Mouse (Mus musculus): ENCODE data around the gene G6pc3. TPM values are rescaled to one million over a fixed set of nuclear protein-coding genes. Genes with fewer than 3 reads are reported as not detected.

G6pc3 gene
- polyA plus RNA-seq, 1 experiment from 2014 or later: 28.6 TPM

DNA sequence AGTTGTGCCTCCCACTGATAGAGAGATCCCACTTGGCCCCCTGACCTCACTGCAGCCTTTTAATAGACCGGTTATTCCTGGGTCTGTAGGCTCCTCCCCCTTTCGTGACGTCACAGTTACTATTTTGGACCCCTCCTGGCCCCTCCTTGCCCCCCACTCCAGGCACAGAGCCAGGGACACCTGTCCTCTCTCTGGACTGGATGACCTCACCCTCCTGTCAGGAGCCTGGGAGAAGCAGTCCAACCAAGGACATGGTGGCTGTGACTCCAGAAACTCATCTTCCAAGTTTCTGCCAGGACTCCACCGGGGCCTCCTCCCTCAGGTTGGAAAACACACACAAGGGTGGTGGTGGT is 30.6 kb downstream of the G6pc3 start:
- Histone ChIP-seq H3K9ac (ENCODE audit: low read length) (no peak overlapping the region), H3K36me3 (ENCODE audit: control insufficient read depth, insufficient read depth, low read length) (0 out of 2 replicates have a peak, but pooled peaks cover 2% of the 10 kb centered on the region), H3K27ac (ENCODE audit: low read length) (no peak overlapping the region), H3K27me3 (ENCODE audit: control insufficient read depth, insufficient read depth, low read depth, low read length) (no peaks in the 10 kb centered on the region), H3K4me2 (ENCODE audit: low read depth, low read length) (no peak overlapping the region), H3K4me1 (replicated peaks; ENCODE audit: control insufficient read depth, insufficient read depth, low read length) (peaks cover 76% of the 10 kb centered on the region), H3K4me3 (ENCODE audit: low read length) (no peak overlapping the region), H3K9me3 (ENCODE audit: control insufficient read depth, low read length) (no peaks in the 10 kb centered on the region)
- WGBS: 35% methylated on average over 4 of the region's 4 CpGs
- no peak for ATAC-seq (ENCODE audit: low read depth)

DNA sequence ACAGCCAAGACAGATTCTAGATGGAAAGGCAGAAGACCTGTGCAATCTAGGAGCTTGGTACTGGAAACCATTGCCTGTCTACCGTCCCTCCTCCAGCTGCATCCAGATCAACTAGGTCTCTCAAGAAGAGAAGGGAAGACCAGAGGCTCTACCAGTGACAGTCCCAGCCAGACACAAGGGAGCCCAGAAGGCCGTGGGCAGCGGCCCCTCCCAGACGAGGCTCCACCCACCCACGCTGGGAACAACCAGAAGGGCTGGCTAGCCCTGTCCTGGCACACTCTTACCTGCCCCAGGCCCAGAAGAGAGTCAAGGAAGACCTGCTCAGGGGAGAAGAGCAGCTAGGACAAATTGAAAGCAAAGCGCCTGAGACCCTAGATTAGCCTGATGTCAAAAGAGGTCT is 31.0 kb downstream of the G6pc3 start:
- ATAC-seq (ENCODE audit: low read depth): no peak
- Histone ChIP-seq H3K4me3 (ENCODE audit: low read length) (no peak overlapping the region), H3K27ac (ENCODE audit: low read length) (no peak overlapping the region), H3K4me1 (replicated peaks; ENCODE audit: control insufficient read depth, insufficient read depth, low read length) (peaks cover 76% of the 10 kb centered on the region), H3K4me2 (ENCODE audit: low read depth, low read length) (no peak overlapping the region), H3K9ac (ENCODE audit: low read length) (no peak overlapping the region), H3K36me3 (ENCODE audit: control insufficient read depth, insufficient read depth, low read length) (0 out of 2 replicates have a peak, but pooled peaks cover 2% of the 10 kb centered on the region), H3K9me3 (ENCODE audit: control insufficient read depth, low read length) (no peaks in the 10 kb centered on the region), H3K27me3 (ENCODE audit: control insufficient read depth, insufficient read depth, low read depth, low read length) (no peaks in the 10 kb centered on the region)
- 49% methylated on average over 6 of the region's 6 CpGs for WGBS

DNA sequence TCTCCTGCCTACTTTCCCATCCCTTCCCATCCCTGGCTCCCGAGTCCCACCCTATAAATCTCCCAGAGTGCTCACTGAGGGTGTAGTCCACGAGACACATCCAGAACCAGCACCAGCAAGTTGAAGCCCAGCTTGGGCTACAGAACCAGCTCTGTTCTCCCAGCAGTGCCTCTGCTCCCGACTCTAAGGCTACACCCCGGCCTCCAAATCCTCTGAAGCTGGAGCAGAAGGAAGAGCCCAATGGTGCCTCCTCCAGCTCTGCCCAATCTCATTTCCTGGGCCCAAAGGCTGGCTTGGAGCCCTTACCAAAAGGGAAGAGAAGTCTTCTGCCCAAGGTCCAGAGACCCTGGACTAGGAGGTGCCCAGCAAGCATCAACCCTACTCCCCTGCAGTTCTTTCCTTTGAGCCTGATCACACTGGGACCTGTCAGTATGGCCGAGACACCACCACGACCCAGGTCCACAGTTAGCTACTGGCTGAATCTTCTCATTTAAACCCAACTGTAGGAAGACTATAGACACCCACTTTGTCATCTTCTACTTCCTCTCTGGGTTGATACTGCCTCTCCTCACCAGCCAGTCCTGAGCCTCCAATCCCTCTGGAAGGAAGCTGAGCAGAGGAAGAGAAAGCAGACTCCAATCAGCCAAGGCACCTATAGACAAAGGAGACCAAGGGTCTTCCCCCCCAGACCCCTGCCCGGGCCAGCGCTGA is 32.0 kb downstream of the G6pc3 start:
- no peak overlapping the region for H3K27ac ChIP-seq (ENCODE audit: low read length)
- H3K4me3 ChIP-seq (ENCODE audit: low read length): no peak overlapping the region
- H3K4me2 ChIP-seq (ENCODE audit: low read depth, low read length): no peak overlapping the region
- 80% methylated on average over 8 of the region's 8 CpGs for WGBS
- no peaks in the 10 kb centered on the region for H3K9me3 ChIP-seq (ENCODE audit: control insufficient read depth, low read length)
- 0 out of 2 replicates have a peak, but pooled peaks cover 2% of the 10 kb centered on the region for H3K36me3 ChIP-seq (ENCODE audit: control insufficient read depth, insufficient read depth, low read length)
- H3K27me3 ChIP-seq (ENCODE audit: control insufficient read depth, insufficient read depth, low read depth, low read length): no peaks in the 10 kb centered on the region
- H3K9ac ChIP-seq (ENCODE audit: low read length): peak overlapping the region; percentile 14; the same call in 1 of the 2 replicates
- no peak for ATAC-seq (ENCODE audit: low read depth)
- peaks cover 76% of the 10 kb centered on the region for H3K4me1 ChIP-seq (replicated peaks; ENCODE audit: control insufficient read depth, insufficient read depth, low read length)

- H3K4me1 ChIP-seq (replicated peaks; ENCODE audit: control insufficient read depth, insufficient read depth, low read length): peaks cover 77% of the 10 kb centered on the region
Observed at GRCm38 (mm10) chr11:102221954-102222351, 32.5 kb downstream of the G6pc3 start.

GRCm38 (mm10) chr11:102223166-102223565 is 33.7 kb downstream of the G6pc3 start:
- Histone ChIP-seq H3K4me2 (ENCODE audit: low read depth, low read length) (no peak overlapping the region), H3K9ac (ENCODE audit: low read length) (no peak overlapping the region), H3K4me3 (ENCODE audit: low read length) (no peak overlapping the region), H3K27ac (ENCODE audit: low read length) (no peak overlapping the region), H3K4me1 (replicated peaks; ENCODE audit: control insufficient read depth, insufficient read depth, low read length) (peaks cover 77% of the 10 kb centered on the region), H3K27me3 (ENCODE audit: control insufficient read depth, insufficient read depth, low read depth, low read length) (no peaks in the 10 kb centered on the region), H3K9me3 (ENCODE audit: control insufficient read depth, low read length) (no peaks in the 10 kb centered on the region), H3K36me3 (ENCODE audit: control insufficient read depth, insufficient read depth, low read length) (0 out of 2 replicates have a peak, but pooled peaks cover 2% of the 10 kb centered on the region)
- ATAC-seq (ENCODE audit: low read depth): no peak
- WGBS: 35% methylated on average over 6 of the region's 6 CpGs

More at GRCm38 (mm10) chr11:102221954-102222351, 32.5 kb downstream of the G6pc3 start:
- Histone ChIP-seq H3K27me3 (ENCODE audit: control insufficient read depth, insufficient read depth, low read depth, low read length) (no peaks in the 10 kb centered on the region), H3K4me2 (ENCODE audit: low read depth, low read length) (no peak overlapping the region), H3K27ac (ENCODE audit: low read length) (no peak overlapping the region), H3K4me3 (ENCODE audit: low read length) (no peak overlapping the region), H3K9me3 (ENCODE audit: control insufficient read depth, low read length) (no peaks in the 10 kb centered on the region), H3K9ac (ENCODE audit: low read length) (peak overlapping the region; percentile 14; the same call in 1 of the 2 replicates), H3K36me3 (ENCODE audit: control insufficient read depth, insufficient read depth, low read length) (0 out of 2 replicates have a peak, but pooled peaks cover 2% of the 10 kb centered on the region)
- no peak for ATAC-seq (ENCODE audit: low read depth)
- 51% methylated on average over 8 of the region's 8 CpGs for WGBS

DNA sequence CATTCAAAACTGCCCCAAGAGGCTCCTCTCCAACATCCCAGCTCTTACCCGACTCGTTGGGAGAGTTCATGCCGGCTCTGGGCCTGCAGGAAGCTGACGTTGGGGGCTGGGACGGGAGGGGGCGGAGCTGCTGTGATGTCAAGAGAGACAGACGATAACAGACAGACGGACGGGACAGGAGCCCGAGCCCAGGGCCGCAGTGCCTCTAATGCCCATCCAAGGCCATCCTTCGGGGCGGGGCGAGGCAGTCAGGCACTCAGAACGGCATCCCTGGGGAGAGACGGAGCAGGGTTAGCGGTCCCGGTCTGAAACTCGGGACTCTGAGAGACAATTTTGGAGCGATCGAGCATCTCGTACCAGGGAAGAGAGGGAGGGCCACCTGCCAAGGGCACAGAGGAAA is 35.3 kb downstream of the G6pc3 start:
- H3K9ac ChIP-seq (ENCODE audit: low read length): peak overlapping the region; percentile 40
- no peaks in the 10 kb centered on the region for H3K27me3 ChIP-seq (ENCODE audit: control insufficient read depth, insufficient read depth, low read depth, low read length)
- peaks cover 72% of the 10 kb centered on the region for H3K4me1 ChIP-seq (replicated peaks; ENCODE audit: control insufficient read depth, insufficient read depth, low read length)
- H3K27ac ChIP-seq (ENCODE audit: low read length): no peak overlapping the region
- H3K36me3 ChIP-seq (ENCODE audit: control insufficient read depth, insufficient read depth, low read length): 0 out of 2 replicates have a peak, but pooled peaks cover 2% of the 10 kb centered on the region
- H3K4me2 ChIP-seq (ENCODE audit: low read depth, low read length): peak overlapping the region; percentile 51
- peak overlapping the region; percentile 19; the same call in 1 of the 2 replicates for H3K4me3 ChIP-seq (ENCODE audit: low read length)
- 11% methylated on average over 22 of the region's 22 CpGs for WGBS
- no peaks in the 10 kb centered on the region for H3K9me3 ChIP-seq (ENCODE audit: control insufficient read depth, low read length)
- ATAC-seq (ENCODE audit: low read depth): 0 out of 2 replicates have a peak, but pooled peaks have one; percentile 2

GRCm38 (mm10) chr11:102225221-102225620 is 35.8 kb downstream of the G6pc3 start:
- Histone ChIP-seq H3K36me3 (ENCODE audit: control insufficient read depth, insufficient read depth, low read length) (0 out of 2 replicates have a peak, but pooled peaks cover 2% of the 10 kb centered on the region), H3K9me3 (ENCODE audit: control insufficient read depth, low read length) (no peaks in the 10 kb centered on the region), H3K4me3 (ENCODE audit: low read length) (no peak overlapping the region), H3K4me2 (ENCODE audit: low read depth, low read length) (no peak overlapping the region; the same call in 1 of the 2 replicates), H3K27me3 (ENCODE audit: control insufficient read depth, insufficient read depth, low read depth, low read length) (no peaks in the 10 kb centered on the region), H3K9ac (ENCODE audit: low read length) (no peak overlapping the region; the same call in 1 of the 2 replicates), H3K27ac (ENCODE audit: low read length) (peak overlapping the region; percentile 25), H3K4me1 (replicated peaks; ENCODE audit: control insufficient read depth, insufficient read depth, low read length) (peaks cover 67% of the 10 kb centered on the region)
- no peak for ATAC-seq (ENCODE audit: low read depth)
- 51% methylated on average over 5 of the region's 5 CpGs for WGBS

DNA sequence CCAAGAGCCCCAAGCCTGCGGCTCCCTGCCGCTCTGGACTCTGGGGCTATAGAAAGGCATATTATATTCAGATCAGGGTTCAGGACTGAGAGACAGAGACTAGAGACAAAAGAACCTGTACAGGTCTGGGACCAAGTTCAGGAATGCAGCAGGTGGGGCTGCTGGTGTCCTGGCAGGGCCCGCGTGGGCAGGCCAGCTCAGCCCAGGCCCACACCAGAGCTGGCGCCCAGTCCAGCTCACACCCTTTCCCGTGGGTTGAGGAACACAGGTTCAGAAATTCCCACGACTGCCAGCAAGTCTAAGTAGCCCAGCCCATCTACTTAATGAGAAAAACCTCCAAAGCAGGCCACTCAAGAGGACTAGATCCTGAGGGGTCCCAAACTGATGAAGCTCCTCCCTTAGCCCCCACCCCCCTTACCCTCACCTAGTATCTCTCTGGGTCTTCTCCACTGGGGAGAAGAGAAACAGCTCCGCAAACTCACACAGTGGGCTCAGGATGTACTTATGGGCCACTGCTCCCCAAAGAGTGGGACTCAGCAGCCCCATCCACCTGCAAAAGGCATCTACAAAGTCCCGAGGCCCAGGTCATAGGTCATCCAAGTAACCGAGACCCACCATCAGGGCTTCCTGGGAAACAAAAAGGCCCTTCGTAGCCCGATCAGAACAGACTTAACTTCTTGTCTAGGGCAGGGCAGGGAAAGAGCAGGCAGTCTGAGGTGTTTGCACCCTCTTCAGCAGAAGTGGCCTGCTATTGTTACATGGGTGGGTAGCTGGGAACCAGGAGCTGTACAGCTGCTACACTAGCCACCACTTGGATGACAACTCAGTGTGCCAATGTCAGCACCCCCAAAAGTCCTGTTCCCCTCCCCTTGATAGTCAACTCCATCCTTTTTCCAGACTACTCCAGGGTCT is 36.9 kb downstream of the G6pc3 start:
- no peak for ATAC-seq (ENCODE audit: low read depth)
- Histone ChIP-seq H3K4me3 (ENCODE audit: low read length) (no peak overlapping the region; the same call in 1 of the 2 replicates), H3K4me1 (replicated peaks; ENCODE audit: control insufficient read depth, insufficient read depth, low read length) (peaks cover 62% of the 10 kb centered on the region), H3K9ac (ENCODE audit: low read length) (peak overlapping the region; percentile 41), H3K9me3 (ENCODE audit: control insufficient read depth, low read length) (no peaks in the 10 kb centered on the region), H3K27me3 (ENCODE audit: control insufficient read depth, insufficient read depth, low read depth, low read length) (no peaks in the 10 kb centered on the region), H3K4me2 (ENCODE audit: low read depth, low read length) (no peak overlapping the region), H3K27ac (ENCODE audit: low read length) (peak overlapping the region; percentile 25), H3K36me3 (ENCODE audit: control insufficient read depth, insufficient read depth, low read length) (0 out of 2 replicates have a peak, but pooled peaks cover 2% of the 10 kb centered on the region)
- 65% methylated on average over 12 of the region's 12 CpGs for WGBS

All from lung, embryonic 16.5 days (tissue).